ENCODE assay signal across 9 mouse cellular contexts in the genomic region with DNA sequence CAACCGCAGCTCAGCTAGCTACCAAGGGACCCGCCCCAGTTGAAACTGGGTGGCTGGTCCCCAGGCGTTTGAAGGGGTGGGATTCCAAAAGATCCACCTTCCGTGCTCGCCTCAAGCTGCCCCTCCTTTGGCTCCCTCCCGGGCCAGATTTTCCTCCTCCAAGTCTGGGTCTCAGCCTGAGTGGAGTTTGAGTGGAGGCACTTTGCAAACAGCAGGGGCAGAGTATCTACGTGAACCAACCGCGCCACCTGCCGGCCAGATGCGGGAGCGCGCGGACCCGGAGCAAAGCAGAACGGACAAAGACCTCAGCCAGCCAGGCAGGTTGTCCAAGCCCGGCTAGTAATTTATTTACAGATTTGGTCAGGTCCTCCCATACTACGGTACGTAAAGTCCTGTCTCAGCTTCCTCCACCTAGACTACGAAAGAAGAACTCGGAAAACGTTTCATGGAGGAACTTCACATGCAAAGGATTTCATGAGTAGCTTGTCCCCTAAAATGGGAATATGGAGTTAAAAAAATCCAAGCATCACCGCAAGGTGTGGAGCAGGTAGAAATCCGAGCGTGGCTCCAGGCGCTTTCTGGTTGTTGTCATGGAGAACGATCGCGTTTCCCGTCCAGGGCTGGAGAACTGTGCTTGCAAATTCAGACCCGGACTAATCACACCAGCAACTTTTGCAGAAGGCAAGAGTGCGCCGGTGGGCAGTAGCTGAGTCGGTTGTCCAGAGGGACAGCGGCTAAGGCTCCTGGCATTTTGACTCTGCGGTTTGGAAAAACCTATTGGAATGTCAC. TPM values are rescaled to one million over a fixed set of nuclear protein-coding genes. Genes with fewer than 3 reads are reported as not detected.
DNase-seq lines count a peak whose midpoint lies in the region; ATAC-seq and TF ChIP-seq lines count a peak whose summit lies in the region.
"Had no signal": no experiment of that assay in that cellular context is flagged by ENCODE, and none has a peak within 500 bp of the region (broad histone marks: within the 10 kb centered on the region; RNA-seq: fewer than 3 reads in every experiment).

No protein-coding gene starts in this region.

- 2% methylated on average over 36 of the region's 36 CpGs for WGBS in cerebellum, adult 2 months
- WGBS in lung, embryonic 14.5 days, result 1% methylated on average over 36 of the region's 36 CpGs
- WGBS in olfactory bulb, adult 2 months, result under 1% methylated on average over 36 of the region's 36 CpGs

- H3K36me3 ChIP-seq in ES-E14 (ENCODE audit: control insufficient read depth, insufficient read depth, low read length, poor library complexity, severe bottlenecking), result no peaks in the 10 kb centered on the region
- no peaks in the 10 kb centered on the region for H3K36me3 ChIP-seq in lung, embryonic 14.5 days (ENCODE audit: insufficient read depth)

- peak overlapping the region; percentile 76 to 99 for H3K4me3 ChIP-seq in ES-E14 (ENCODE audit: insufficient read depth in 1 of 2, low read depth in 1 of 2, low read length in 2 of 2, poor library complexity in 1 of 2, severe bottlenecking in 1 of 2)
- H3K4me3 ChIP-seq in cerebellum, adult 2 months (replicated peaks; ENCODE audit: insufficient read depth, low read depth, low read length), result no peak overlapping the region
- peak overlapping the region; percentile 55 for H3K4me3 ChIP-seq in lung, embryonic 14.5 days (ENCODE audit: low read depth, low read length)
- peak overlapping the region; percentile 56 for H3K4me3 ChIP-seq in olfactory bulb, adult 2 months (ENCODE audit: insufficient read depth, low read depth, low read length)

- H3K27ac ChIP-seq in ES-E14 (ENCODE audit: insufficient read depth, low read depth, low read length, poor library complexity, severe bottlenecking), result no peak overlapping the region
- H3K27ac ChIP-seq in cerebellum, adult 2 months (ENCODE audit: insufficient read depth, low read length), result no peak overlapping the region
- H3K27ac ChIP-seq in lung, embryonic 14.5 days (ENCODE audit: low read depth), result peak overlapping the region; percentile 58; the same call in 1 of the 2 replicates
- H3K27ac ChIP-seq in olfactory bulb, adult 2 months (ENCODE audit: insufficient read depth, low read depth, low read length), result no peak overlapping the region

- peak; percentile 86 for DNase-seq in ES-E14 (ENCODE audit: low read depth, low spot score)
- DNase-seq in cerebellum, adult 2 months, result peak; percentile 81 to 93
- peak; percentile 92 for DNase-seq in forelimb bud, embryonic 11.5 days (ENCODE audit: low read depth, low spot score)
- peak; percentile 96 for DNase-seq in heart, postnatal 4 days
- DNase-seq in layer of hippocampus, adult 9-10 months (ENCODE audit: low spot score), result peak; percentile 89
- DNase-seq in lung, embryonic 14.5 days, result peak; percentile 95
- DNase-seq in testis, postnatal 14 days (ENCODE audit: low spot score), result peak; percentile 82

- ATAC-seq in lung, embryonic 14.5 days (ENCODE audit: insufficient read depth), result peak; percentile 59

- H3K9me3 ChIP-seq in ES-E14 (ENCODE audit: control insufficient read depth, insufficient read depth, low read depth, low read length), result no peaks in the 10 kb centered on the region
- no peaks in the 10 kb centered on the region for H3K9me3 ChIP-seq in lung, embryonic 14.5 days (ENCODE audit: low read depth, low read length)

- H3K9ac ChIP-seq in ES-E14 (ENCODE audit: insufficient read depth, low read depth, low read length, poor library complexity, severe bottlenecking), result peak overlapping the region; percentile 67; the same call in 1 of the 2 replicates
- peak overlapping the region; percentile 54; the same call in 1 of the 2 replicates for H3K9ac ChIP-seq in lung, embryonic 14.5 days

- TF ChIP-seq CTCF in cerebellum, adult 2 months (IDR thresholded peaks at IDR 0.05; ENCODE audit: borderline replicate concordance, insufficient read depth, low read depth, low read length), result peak; percentile 96
- peak; percentile 98 for TF ChIP-seq CTCF in lung, embryonic 14.5 days (IDR thresholded peaks at IDR 0.05; ENCODE audit: low read depth)
- TF ChIP-seq CTCF in olfactory bulb, adult 2 months (IDR thresholded peaks at IDR 0.05; ENCODE audit: insufficient read depth, low read depth, low read length), result peak; percentile 97

- H3K27me3 ChIP-seq in cerebellum, adult 2 months (ENCODE audit: control insufficient read depth, insufficient read depth, low read length), result no peaks in the 10 kb centered on the region; the same call in 1 of the 2 replicates
- 0 out of 2 replicates have a peak, but pooled peaks cover 6% of the 10 kb centered on the region for H3K27me3 ChIP-seq in lung, embryonic 14.5 days (ENCODE audit: insufficient read depth, low read length)

- H3K4me2 ChIP-seq in lung, embryonic 14.5 days, result peak overlapping the region; percentile 94

- in situ Hi-C loops in ES-E14 (cut with MboI; ENCODE audit: low sequenced_read_pairs in 2 of 2, unreplicated experiment in 2 of 2), result no loop called here

- peaks cover 2% of the 10 kb centered on the region in 2 experiments; a peak in 2 of 4 replicates for H3K4me1 ChIP-seq in ES-E14 (ENCODE audit: control insufficient read depth in 2 of 2, insufficient read depth in 2 of 2, low read length in 2 of 2, poor library complexity in 1 of 2)
- no peaks in the 10 kb centered on the region for H3K4me1 ChIP-seq in cerebellum, adult 2 months (ENCODE audit: control insufficient read depth, insufficient read depth, low read length)
- H3K4me1 ChIP-seq in lung, embryonic 14.5 days (ENCODE audit: insufficient read depth), result no peaks in the 10 kb centered on the region
- H3K4me1 ChIP-seq in olfactory bulb, adult 2 months (ENCODE audit: control insufficient read depth, insufficient read depth, low read length), result peaks cover 5% of the 10 kb centered on the region; the same call in 1 of the 2 replicates

- no peak for TF ChIP-seq POLR2A in cerebellum, adult 2 months (IDR thresholded peaks at IDR 0.05; ENCODE audit: borderline replicate concordance, insufficient read depth, low read length)
- no peak for TF ChIP-seq POLR2A in olfactory bulb, adult 2 months (IDR thresholded peaks at IDR 0.05; ENCODE audit: insufficient read depth, low read depth, low read length)

TF ChIP-seq in ES-E14, 5 proteins besides CTCF, POLR2A, EP300 and RAD21:
- 0 out of 2 replicates have a peak, but pooled peaks have one; percentile 21 for TF ChIP-seq ZNF384 (IDR thresholded peaks at IDR 0.05; ENCODE audit: low read depth, low read length)
- peak; percentile 96 for TF ChIP-seq ZC3H11A (IDR thresholded peaks at IDR 0.05; ENCODE audit: borderline replicate concordance, low read depth, low read length)
- no peak for TF ChIP-seq HCFC1 (IDR thresholded peaks at IDR 0.05; ENCODE audit: borderline replicate concordance, insufficient read depth, low read length)
TF ChIP-seq in ES-E14: peak in this region for 2.

RNA-seq across cellular contexts. Expression of a gene that starts 1.5 kb away (rescaled TPM):
- total RNA-seq in ES-E14 (2012; rRNA removed), result 99.7 and 142 TPM in 2 replicates
- 11.6 and 12.5 TPM in 2 replicates for polyA plus RNA-seq in cerebellum, adult 2 months (2012; rRNA removed)
- 10 to 100 TPM; 22.4 to 25.4 TPM for total RNA-seq in heart, postnatal 4 days (2021)
- polyA plus RNA-seq in lung, embryonic 14.5 days (2014; fragmentation: Nextera tagmentation; extraction: Ambion mirVana), result 18.0 and 21.9 TPM in 2 replicates
- not detected in 2 replicates for polyA plus RNA-seq in olfactory bulb, adult 2 months (2012; ENCODE audit: insufficient read depth, insufficient read length, low replicate concordance, missing spikeins)
- polyA plus RNA-seq: erythroblast, embryonic 14.5 days had no signal
